Mouse (Mus musculus): ENCODE measurements around the gene Specc1l.

- TF ChIP-seq POLR2A (IDR thresholded peaks at IDR 0.05; ENCODE audit: insufficient read depth, low read depth, low read length): no peak
- no peak for TF ChIP-seq CTCF (IDR thresholded peaks at IDR 0.05)
Measured at GRCm38 (mm10) chr10:75301937-75302336, 90.1 kb downstream of the Specc1l start.

Measured in heart, adult 2 months (tissue).